Mouse (Mus musculus): ENCODE measurements around the gene Psenen. TPM values are rescaled to one million over a fixed set of nuclear protein-coding genes. Genes with fewer than 3 reads are reported as not detected.

Psenen gene
- polyA plus RNA-seq, 2 experiments from 2014 or later = 314 to 323 TPM

DNA sequence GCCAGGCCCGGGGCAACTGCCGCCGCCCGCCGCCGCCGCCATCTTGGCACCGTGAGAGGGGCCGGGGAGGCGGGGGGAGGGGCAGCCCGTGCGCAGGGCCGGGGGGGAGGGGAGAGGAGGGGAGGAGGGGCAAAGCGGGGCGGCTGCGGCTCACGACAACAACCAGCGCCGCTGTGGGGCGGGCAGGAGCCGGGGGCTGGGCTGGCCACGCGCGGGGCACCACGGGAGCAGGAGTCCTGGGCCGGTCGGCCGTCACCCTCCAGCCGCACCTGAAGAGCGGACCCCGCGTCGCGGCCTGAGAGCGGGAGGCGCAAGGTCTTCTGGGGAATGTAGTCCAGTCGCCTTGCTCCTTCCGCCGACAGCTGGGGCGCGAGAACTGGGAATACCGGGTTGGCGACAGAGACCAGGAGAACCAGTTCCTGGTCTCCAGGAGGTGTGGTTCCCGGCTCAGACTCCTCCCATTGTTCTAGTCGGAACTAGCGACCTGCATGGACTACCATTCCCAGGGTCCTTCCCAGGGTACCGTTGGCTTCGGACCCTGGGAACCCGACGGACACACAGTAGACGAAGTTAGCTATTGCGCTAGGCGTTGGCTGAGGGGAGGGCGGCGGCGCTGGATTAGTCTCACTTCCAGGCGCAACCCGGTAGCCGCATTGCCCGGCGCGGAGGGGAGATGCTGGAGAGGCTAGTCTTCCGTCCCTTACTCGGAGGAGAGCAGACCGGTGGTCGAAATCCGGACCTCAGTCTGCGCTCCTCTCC is 25.4 kb upstream of the Psenen start, which contains the start of gene Kmt2b:
Gene Kmt2b, minus strand, starts transcription at position 51 of the 759 bp plus-strand sequence.
- peak; percentile 79 for ATAC-seq

DNA sequence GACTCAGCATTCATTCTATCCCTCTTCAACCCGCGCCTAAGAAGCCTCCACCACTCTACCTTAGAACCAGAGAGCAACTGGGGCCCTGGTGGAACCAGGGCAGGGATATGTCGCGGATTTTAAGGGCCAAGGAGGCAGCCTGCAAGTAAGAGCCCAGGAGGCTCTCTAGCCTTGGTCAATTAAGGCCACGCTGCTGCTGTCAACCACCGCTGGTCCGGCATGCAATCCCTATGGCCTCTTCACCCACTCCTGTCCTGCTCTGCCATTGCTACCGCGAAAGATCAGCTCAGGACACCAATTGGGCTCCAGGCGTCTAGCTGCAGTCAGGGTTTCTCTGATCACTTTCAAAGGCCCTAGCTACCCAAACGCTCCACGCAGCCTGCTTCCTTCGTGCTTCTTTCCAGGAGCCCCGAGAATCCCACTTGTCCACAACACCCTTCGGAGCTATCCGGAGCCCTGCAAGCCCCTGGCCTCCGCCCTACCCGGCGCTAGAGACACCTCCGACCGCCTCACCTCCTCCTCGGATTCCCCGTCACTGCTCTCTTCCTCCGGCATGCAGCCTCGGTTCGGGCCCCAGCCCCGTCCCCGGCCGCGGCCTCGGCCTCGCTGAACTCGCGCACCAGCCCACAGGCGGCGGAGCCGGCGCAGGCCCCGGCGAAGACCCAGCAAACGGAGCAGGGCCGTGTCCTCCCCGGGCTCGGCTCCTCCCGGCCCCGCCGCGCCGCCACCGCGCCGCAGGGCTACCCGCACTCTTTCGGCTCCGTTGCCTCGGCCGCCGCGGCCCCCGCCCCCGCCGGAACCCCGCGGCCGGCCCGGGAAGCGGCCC is 24.6 kb upstream of the Psenen start:
- peak; percentile 30 for ATAC-seq

DNA sequence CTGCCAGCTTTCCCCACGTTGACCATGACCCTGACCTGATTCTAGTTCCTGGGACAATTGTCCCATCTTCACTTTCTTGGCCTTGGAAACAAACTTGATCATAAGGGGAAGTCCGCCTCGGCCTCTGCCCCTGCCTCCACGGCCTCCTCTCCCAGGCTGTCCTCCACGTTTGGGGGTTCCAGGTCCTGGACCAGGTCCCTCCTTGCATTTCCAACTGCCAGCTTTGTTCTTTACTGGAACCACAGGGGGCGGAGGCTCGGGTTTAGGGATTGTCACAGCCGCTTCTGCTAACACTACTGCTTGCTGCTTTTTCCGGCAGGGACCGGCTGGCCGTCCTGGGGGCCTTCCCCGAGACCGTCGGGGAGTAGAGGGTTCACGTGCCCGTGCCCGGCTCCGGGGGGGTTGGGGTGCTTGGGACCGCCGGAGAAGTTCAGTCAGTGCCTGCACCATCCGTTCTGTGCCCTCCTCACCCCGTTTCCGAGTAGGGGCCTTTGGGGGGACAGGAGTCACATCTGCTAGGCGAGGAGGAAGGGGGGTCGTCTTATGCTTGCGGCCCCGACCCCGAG is 23.1 kb upstream of the Psenen start:
- no peak for ATAC-seq

DNA sequence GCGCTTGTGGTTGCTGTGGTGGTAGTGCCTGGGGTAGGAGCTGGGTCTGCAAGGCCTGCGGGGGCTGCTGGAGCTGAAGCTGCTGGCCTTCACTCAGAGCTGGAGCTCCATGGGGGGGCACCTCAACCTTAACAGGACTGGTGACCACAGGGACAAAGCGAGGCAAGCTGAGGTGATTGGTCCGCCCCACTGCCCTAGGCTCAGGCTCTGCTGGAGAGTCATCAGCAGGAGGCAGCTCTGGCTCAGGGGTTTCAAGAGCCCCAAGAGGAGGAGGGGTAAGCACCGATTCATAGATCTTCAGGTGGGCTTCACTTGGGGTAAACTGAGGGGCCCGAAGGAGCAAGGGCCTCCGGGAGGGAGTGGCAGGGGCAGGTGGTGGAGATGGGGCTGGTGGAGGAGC is 21.7 kb upstream of the Psenen start:
- ATAC-seq = no peak

DNA sequence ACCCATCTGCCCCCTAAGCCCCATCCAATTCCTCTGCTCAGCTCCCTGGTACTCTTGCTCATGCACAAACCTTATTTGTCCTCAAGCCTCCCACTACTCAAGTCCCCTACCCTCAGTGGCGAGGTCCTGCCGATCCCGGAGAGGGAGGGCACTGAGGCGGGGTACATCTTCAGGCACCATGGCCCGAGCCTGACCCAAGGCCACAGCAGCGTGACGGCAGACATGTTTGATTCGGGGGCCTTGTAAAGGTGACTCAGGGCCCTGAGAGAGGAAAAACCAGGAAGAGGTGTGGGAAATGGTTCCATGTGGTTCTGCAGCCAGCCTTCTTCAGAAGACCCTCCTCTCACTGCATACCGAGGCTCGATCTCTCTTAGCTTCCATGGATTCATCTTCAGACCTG is 20.9 kb upstream of the Psenen start:
- ATAC-seq = no peak

DNA sequence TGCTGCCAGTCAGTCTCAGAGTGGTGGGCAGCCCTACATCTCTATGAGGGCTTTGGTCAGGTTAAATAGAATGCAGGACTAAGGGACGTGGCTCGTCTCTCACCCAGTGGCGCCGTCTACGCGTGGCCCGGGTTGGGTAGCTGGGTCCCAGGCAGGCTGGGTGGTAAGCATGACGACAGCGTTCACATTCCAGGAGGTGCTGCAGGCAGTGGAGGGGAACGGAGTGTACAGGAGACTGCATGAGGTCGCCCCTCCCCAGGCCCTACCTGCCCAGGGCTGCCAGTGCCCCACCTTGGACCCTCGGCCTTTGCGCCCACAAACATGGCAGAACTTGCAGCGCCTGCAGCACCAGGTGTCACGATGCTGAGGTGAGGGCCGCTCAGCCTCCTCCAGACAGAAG is 18.1 kb upstream of the Psenen start:
- ATAC-seq = no peak

DNA sequence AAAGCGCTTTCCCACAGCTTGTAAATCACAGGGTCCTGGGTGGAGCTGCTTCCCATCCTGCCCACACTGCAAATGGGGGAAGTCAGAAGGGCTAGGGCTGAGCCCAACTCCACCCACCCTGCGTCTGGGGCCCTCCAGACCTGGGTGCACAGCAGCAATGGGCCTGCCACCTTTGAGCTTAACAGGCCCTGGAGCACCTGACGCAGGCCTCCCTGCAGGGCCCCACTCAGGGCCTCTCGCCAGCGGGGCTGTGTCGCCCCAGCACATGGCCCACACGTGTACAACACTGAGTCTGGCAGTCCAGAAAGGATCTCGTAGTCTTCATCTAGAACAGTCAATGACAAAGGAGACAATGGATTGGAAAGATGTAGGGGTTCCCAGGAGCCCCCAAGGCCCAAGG is 16.5 kb upstream of the Psenen start:
- no peak for ATAC-seq

DNA sequence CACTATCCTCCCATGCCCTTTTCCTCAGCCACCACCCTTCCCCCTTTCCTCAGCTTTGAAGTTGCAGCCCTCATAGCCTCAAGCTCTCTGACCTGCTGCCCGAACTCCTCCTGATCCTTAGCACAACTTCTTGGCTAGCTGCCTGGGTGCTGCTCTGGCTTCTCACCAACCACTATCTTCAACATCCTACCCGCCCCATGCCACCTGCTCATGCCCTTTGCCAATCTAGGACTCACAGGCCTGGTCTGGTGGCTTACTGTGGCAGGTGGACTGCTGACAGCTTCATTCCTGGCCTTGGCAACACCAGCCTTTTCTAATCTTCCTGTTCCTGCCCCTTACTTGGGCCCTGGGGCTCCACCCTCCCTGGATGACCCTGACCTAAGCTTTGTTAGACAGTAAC is 9.5 kb upstream of the Psenen start:
- no peak for ATAC-seq

DNA sequence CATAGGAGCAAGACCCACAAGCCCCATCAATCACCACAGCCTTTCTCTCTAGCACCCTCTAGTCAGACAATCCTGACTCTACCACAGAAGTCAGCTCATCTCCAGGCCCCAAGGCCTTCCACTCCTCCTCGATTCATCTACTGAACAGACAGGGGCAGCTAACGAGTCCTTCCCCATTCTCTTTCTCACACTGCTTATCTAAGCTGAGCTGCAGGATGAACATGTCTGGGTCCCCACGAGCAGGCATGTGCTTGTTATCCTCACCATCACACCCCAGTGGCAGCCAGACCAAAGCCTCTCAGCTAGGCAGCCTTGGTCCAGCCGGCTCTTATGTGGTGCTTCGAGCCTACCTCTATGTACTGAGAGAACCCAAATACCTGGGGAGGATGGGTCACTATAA is 9.0 kb upstream of the Psenen start:
- no peak for ATAC-seq

DNA sequence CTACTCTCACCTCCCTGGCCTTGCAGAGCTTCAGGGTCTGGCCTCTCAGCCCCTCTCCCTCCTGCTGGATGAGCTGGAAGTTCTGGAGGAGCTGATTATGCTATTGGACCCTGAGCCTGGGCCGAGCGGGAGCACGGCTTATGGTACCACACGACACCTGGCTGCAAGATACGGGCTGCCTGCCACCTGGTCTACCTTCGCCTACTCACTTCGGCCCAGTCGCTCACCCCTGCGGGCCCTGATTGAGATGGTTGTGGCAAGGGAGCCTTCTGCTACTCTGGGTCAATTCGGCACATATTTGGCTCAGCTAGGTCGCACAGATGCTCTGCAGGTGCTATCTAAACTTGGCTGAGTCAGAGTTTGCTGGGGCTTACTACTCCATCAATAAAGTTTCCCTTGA is 4.1 kb upstream of the Psenen start:
- ATAC-seq = no peak

DNA sequence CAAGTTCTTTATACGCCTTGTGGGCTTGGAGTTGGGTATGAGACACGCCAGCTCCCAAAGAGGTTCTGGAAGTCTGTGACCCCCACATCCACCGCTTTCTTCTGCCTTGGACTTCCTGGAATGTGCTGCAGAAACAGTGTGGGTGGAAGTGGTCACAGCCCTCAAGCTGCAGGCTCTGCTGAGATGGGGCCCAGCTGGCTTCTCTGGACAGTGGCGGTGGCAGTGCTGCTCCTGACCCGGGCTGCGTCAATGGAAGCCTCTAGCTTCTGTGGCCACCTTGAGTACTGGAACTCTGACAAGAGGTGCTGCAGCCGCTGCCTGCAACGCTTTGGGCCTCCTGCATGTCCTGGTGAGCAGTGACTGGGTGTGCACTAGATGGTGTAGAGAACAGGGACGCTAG is 2.6 kb upstream of the Psenen start:
- ATAC-seq = no peak

DNA sequence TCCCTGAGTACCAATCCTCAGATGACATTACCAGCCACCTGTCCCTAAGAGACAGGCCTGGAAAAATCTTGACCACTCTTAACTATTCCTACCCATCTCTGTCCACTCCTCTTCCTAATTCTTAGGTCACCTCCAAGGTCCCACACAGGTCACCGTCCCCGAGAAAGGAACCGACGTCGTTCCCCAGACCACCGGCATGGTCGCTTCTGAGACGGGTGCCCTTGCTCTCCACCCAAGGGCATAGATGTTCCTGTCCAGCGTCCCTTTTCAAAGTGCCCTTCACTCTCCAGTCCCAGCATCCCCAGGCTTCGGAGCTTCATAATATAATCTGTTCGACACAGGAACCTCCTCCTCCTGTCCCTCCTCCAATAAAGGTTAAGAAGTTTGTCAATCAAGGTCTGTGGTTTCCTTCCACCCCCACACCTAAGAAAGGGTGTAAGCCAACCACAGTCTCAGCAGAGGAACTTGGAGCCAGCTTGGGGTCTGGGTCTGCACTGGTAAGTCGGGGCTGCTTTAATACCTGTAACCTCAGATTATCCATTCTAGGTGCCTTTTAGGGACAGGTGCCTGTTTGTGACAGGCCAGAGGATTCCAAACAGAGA is 1.6 kb upstream of the Psenen start, which contains the start of gene Igflr1:
Gene Igflr1, plus strand, starts transcription at position 458 of the 602 bp plus-strand sequence.
- ATAC-seq = peak; percentile 50

DNA sequence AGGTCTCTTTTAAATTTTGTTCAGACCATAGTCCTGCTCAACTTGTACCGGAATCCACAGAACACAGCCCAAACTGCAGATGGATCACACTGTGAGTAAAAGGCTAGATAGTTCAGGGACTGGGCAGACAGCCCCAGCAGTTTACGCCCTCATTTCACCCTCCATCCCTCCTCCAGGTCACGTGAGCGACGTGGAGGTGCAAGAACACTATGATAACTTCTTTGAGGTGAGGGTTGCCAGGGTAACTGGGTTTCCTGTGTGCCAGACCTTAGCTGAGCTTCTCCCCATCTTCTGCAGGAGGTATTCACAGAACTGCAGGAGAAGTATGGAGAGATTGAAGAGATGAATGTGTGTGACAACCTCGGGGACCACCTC is 466 bp upstream of the Psenen start:
- ATAC-seq = peak; percentile 57

DNA sequence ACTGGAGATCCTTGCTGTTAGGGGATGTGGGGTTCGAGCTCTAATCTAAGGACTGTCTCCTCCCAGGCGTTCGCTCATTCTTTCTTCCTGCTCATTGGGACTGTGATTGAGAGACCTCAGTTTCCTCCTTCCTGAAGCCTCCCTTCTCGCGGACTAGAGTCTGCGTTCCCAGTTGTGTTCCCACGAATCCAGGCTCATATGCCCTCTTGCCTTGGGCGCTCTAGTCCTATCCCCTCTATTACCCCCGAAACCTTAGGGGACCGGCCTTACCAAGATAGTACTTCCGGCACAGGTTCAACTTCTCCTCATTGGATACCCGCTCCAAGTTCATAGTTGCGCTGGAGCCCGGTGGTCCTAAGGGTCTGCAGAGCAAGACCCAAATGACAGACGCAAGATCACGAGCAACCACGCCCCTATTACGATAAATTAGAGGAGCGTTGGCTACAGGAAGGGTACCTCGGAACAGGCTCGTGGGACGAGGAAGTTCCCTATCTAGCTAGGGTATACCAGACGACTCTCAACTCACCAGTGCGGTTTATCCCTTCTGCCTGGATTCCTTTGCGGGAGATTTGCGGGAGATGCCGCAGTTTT is 806 bp downstream of the Psenen start:
- no peak for ATAC-seq

DNA sequence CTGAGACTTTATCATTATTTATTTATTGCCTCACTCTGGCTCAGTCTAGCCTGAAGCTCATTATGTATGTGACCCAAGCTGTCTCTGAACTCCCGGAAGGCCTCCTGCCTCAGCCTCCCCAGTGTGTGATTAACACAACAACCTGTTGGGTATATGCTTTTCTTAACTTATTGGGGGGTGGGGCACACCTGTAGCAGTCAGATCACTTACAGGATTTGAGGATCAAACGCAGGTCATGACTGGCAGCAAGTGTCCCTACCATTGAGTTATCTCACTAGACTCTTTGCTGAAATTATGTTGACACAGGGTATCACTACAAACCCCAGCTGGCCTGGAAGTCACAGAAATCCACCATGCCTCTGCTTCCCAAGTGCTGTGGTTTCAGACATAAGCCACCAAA is 3.1 kb downstream of the Psenen start:
- ATAC-seq = no peak

DNA sequence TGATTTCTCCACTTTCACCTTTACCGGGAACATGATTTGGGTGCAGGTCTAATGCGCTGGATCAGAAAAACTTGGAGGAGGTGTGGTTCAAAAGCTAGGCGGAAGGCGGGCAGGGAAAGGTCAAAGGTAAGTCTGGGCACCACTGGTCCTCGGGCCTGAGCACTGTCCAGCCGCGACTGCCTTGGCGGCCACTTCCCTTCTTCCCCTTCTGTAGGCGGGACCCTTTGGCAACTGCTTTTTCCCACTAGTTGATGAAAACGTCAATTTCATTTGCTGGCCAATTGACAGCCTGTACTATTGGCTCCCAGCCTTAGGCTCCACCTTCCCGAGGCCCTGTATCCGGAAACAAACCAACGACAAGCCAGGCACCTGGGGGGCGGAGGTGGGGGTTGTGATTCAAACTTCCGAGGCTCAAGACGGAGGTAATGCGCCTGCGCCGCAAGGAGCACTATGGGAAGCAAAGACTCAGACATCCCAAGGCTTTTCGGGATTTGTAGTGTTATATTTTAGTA is 3.9 kb downstream of the Psenen start, which contains the start of gene Lin37:
Gene Lin37, minus strand, starts transcription at position 396 of the 512 bp plus-strand sequence.
- peak; percentile 76 for ATAC-seq

DNA sequence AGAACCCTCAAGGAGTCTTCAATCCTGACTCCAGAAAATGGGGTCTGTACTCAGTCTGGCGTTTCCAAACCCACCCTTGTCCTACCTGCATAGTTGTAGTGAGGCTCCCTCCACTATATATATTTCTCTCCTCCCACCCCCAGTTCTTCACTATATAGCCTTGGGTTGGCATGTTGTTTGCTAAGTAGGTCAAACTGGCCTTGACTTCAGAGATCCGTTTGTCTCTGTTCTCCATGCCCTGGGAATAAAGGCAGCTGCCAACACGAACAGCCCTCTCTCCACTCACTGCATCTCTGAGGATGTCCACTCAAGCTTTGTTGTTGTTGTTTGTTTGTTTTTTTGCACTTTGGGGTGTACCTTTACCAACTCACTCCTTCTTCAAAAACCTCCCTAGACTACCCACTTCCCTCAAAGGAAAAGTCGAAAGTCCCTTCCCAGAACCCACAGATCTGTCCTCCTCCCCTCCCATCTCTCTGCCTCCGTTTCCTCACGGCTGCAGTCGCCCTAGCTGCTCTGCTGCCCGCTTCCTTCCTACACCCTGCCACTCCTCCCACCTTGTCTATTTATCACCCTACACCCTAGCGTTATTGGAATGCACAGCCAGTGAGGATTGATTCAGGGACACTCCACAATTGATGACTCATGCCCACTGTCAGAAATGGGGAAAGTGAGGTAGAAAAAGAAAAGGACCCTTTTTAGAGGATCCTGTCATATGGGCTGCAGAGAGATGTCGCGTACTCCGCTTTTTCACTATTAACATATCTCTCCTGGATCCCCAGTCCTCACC is 4.6 kb downstream of the Psenen start:
- no peak for ATAC-seq

DNA sequence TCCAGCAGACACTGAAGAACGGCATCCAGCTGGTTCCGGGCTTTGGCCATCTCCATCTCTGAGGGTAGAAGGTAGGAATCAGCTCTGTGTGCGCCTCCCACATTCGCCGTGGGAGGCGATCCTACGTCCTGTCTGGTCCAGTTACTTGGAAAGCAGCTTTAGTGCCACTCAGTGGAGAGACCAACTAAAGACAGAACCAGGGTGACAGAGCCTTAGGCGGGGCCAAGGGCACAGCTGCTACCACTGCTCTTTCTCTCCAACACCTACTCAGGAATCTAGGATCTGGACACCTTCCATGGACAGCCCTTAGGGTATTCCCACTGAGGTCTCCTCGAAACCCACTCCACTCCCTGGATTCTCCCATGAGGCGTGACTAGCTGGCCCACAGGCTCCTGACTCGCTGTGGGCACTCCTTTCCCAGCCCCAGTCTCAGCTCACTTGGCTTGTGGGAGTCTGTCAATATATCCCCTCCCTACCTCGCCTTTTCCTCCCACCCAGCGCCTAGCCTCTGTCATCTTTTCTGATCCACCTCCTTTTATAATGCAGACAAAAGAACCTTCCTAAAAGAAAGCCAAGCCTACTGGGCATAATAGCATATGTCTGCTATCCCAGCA is 5.4 kb downstream of the Psenen start:
- ATAC-seq = no peak

DNA sequence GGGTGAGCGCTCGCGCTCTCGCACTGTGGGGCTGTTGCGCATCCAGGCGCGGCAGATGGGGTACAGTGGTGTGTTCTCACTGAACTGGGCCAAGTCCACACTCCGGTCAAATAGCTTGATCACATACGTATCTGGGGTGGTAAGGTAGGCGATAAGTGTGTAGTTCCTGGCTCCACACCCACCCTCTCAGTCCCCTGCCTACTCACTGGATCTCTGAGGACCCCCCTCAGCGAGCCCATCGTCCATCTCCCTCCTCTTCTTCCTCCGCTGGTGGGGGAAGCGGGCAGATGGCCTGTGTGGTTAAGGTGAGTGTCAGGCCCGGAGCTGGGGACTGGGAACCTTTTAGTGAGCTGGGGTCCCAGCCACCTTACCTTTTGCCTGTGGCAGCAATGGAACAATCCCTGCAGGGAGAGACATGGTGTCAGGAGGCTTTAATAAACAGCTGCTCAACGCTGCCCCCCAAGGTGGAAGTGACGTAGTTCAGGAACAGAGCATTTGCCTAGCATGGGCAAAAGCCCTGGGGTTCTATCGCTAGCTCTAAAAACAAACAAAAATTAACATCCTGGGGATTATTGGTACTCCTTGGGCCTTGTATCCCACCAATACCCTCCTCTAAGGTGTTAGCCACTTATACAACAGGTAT is 6.4 kb downstream of the Psenen start:
- ATAC-seq = no peak

DNA sequence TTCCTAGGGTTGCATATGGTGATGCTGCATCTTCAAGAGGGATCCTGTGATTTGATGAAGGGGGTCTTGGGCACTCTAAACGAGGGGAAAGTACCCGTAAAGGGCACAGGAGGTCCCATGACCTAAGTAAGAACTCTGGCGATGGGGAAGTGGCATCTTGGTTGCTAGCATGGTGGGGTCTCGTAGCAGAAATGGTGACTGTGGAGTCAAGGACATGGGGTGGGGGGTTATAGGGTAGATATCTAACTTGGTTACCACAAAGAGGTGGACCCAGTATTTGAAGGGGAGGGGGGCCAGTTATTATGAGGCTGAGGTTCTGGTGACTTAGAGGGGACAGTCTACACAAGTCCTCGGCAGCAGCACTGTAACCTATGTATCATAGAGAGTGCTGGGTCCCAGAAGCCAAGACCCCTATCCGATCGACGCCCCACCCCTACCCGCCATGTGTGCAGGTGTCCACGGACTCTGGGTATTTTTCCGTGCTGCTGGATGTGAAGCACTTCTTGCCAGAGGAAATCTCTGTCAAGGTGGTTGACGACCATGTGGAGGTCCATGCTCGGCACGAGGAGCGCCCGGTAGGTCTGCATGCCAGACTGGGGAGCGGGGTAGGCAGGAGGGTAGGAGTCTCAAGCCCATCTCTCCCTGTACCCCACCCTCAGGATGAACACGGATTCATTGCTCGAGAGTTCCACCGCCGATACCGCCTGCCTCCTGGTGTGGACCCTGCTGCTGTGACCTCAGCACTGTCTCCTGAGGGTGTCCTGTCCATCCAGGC is 9.4 kb downstream of the Psenen start:
- no peak for ATAC-seq

All from CD4-positive, CD25-positive, alpha-beta regulatory T cell, adult 4 months (primary cell).